Mouse (Mus musculus) adrenal gland (tissue): ENCODE measurements around the gene Lmbrd2.
"Not testable (repeated sequence)": the region's sequence is repeated elsewhere in the genome, so short reads cannot be mapped to it uniquely, and the experiment has no call there.

Experiments used
- intact Hi-C: fragments of 180-260 bp; cut with DNase I; formaldehyde crosslinking; loops from one replicate; pipeline ENCODE4 v1.15.1; 2025

Lmbrd2 gene

DNA sequence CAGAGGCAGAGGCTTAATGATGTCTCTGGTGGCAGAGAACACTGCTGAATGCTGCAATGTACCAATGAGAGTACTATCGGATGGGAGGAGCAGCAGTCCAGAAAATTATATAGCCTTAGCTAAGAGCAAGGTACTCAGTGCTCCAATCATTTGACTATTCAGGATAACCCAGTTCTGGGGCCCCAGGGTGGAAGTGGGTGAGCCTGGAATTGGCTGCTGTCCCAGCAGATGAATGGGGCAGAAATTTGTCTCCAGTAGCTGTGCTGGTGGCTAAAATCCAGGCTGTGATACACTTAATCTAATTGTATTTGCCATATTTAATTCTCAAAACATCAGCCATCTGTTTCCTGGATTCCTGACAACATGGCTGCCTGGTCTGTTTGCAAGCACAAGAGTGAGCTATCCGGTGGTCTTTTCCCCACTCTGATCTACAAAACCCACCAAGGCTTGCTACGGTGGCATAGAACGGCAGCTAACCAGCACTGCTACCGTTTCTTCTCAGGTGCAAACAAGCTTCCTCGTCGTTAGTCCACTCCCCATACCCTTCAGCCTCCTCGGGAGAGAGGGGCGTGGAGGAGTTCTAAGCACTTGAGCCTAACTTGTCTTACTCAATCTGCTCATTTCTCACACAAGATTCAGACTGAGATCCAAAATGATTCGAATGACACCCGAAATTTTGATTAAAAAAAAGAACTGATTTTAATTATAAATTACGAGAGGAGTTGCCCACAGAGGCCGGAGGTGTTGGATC lies 7.5 kb upstream of the Lmbrd2 start:
- intact Hi-C loops = no loop called here

- intact Hi-C loops = no loop called here
These were observed 5.4 kb upstream of the Lmbrd2 start for GRCm38 (mm10) chr15:9134891-9135507.

DNA sequence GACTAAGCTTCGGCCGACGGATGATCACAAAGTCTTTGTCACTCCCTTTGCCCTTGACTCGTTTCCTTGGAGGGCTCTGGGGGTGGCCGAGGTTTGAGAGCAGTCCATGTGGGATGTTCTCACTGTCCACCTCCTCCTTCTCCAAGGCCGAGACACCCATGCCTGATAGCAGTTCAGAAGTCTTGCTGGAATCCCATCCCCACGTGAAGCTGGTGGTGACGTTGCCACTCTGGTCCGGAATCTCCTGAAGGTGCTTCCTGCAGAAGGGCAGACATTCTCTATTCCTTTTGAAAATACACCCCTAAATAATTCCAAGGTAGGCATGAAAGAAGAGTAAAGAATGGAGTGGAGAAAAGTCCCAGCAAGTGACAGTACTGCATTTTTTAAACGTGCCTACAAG lies 903 bp upstream of the Lmbrd2 start:
- intact Hi-C loops = no loop called here

DNA sequence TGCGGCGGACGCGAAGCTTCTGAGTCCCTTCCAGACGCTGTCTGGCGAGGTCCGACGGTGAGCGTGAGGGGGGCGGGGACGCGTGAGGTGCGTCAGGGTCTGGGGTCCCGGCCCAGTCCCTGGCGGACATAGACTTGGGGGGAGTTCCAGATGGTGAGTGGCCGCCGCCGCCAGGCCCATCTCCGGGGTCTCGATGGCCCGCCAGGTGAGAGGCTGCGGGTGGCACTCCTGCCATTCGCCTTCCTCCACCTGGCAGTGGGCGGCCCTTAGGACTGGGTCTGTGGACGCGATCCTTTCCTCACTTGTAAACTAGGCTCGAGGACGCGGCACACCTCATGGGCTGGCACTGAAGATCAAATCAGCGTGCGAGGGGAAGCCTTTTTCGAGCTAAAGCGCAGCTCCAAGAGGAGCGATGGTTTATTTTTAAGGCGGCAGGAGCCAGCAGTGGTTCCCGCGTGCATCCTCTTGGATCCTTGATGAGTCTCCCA lies 378 bp downstream of the Lmbrd2 start:
- intact Hi-C loops = no loop called here

- intact Hi-C loops = no loop called here
These were observed 15.0 kb downstream of the Lmbrd2 start, which contains the start of gene Skp2 for GRCm38 (mm10) chr15:9155325-9155724. Gene Skp2 (minus strand): TSS chr15:9155425.

DNA sequence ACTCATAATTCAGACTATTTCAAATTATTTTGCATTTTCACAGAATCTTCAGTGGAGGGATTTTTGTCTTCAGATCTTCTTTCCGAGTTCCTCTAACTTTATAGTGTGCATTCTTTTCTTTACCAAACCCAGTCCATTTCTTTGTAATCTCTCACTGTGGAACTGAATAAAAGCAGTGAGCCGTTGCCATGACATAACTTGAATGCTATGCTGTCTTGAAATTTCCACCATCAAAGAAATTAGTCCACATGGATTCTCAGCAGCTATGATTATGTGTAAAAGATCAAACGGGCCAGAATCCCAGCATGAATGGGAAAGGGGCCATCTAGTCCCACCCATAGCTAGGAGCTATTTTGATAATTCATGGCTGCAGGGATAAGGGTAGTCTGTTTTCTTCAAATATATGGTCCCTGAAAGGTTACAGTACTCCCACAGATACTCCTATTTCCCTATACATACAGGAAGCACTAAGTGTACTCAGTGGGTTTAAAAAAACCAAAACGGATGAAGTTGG lies 22.3 kb downstream of the Lmbrd2 start:
- intact Hi-C loops = no loop called here

- intact Hi-C loops = no loop called here
These were observed 23.8 kb downstream of the Lmbrd2 start for GRCm38 (mm10) chr15:9164125-9164524.

GRCm38 (mm10) chr15:9177038-9177437 lies 36.7 kb downstream of the Lmbrd2 start:
- intact Hi-C loops = no loop called here

- intact Hi-C loops = no loop called here
These were observed 43.6 kb downstream of the Lmbrd2 start for GRCm38 (mm10) chr15:9183995-9184394.

- intact Hi-C loops = no loop called here
These were observed 49.4 kb downstream of the Lmbrd2 start for GRCm38 (mm10) chr15:9189796-9190195.

- intact Hi-C loops = not testable (repeated sequence)
These were observed 52.3 kb downstream of the Lmbrd2 start for GRCm38 (mm10) chr15:9192685-9193084.

GRCm38 (mm10) chr15:9198421-9198820 lies 58.1 kb downstream of the Lmbrd2 start:
- intact Hi-C loops = no loop called here

- intact Hi-C loops = no loop called here
These were observed 71.5 kb downstream of the Lmbrd2 start for GRCm38 (mm10) chr15:9211891-9212290.

DNA sequence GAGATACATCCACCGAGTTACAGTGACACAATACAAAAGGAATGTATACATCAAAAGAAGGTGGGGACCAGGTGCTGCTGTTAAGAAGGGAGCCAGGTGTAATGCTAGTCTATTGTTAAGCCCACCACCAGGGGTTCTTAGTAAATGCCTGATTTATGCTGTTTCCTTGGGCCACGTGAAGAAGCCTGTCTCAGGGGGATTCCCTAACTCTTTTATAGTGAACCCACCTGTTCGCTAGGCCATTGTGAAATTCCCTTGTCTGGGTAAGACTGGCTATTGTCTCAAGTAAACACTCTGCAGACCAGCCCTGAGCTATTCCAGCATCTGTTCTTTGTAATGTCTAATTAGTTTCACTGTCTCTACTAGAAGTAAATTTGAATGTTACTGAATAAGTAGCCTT lies 72.7 kb downstream of the Lmbrd2 start:
- intact Hi-C loops = not testable (repeated sequence)

DNA sequence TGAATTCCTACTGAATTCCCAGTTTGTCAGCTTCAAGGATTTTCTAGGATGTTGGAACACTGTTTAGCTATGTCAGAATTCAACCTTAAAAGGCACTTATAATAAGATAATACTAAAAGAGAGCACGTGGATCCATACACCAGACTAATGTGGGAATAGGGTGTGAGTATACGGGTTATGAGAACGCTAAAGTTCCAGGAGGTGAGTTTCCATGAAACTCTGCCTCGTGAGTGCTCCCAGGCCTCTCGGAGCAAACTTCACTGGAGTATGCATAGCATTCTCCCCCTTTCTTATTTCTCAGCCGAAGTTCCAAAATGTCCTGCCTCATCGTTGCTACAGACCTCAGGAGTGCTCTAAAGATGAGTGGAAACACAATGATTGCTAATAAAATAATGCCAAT lies 73.1 kb downstream of the Lmbrd2 start:
- intact Hi-C loops = not testable (repeated sequence)

DNA sequence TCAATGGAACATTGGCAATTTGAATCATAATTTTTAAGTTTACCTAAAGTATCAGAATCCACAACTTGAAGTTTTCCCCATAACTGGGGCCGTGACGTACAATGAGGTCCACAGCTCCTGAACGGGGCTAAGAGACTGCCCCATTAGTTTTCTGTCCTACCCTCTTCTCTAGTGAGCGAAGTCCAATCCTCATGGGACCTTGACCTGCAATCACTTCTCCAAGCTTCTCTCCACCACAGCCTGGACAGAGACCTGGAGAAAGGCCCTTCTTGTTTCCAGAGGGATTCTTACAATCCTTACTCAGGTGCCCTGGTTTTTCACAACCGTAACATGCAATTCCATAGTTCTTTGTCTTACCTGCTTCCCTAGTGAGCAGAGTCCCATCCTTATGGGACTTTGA lies 76.1 kb downstream of the Lmbrd2 start:
- intact Hi-C loops = no loop called here

- intact Hi-C loops = not testable (repeated sequence)
These were observed 90.6 kb downstream of the Lmbrd2 start for GRCm38 (mm10) chr15:9230917-9231316.

DNA sequence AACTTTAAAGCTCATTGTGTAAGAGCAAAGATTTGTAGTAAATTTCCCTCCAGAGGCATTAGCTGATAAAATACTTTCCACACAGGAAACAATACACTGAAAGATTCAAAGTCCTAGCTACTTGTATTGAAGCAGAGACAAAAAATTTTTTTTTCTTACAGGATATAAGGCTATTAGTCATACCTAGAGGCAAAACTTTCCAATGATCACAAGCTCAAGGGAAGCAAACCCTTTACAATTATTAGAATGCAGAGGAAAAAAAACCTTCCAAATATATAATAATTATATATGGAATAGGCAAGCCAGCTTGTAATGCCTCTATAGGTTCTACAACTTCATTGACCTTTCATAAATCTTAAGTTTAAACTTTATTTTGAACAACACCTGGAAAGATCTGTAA lies 106.0 kb downstream of the Lmbrd2 start:
- intact Hi-C loops = no loop called here
